Mouse (Mus musculus) bone marrow macrophage, adult 2 months (primary cell): ENCODE measurements around the gene Tubgcp6. TPM values are rescaled to one million over a fixed set of nuclear protein-coding genes. Genes with fewer than 3 reads are reported as not detected.

Experiments used
- H3K27ac ChIP-seq: 2 replicates; pipeline ENCODE4 v1.5.1; 2012; ENCODE audit warnings: low read depth, low read length; ENCODE audit not compliant: insufficient read depth
- H3K4me1 ChIP-seq: 2 replicates; pipeline ENCODE4 v1.6.1; 2012; ENCODE audit warnings: low read length; ENCODE audit not compliant: control insufficient read depth, insufficient read depth
- H3K4me3 ChIP-seq: 2 replicates; pipeline ENCODE4 v1.5.1; 2012; ENCODE audit warnings: mild to moderate bottlenecking, low read length, moderate library complexity; ENCODE audit not compliant: insufficient read depth
- CTCF ChIP-seq: IDR thresholded peaks from 2 replicates; pipeline ENCODE4 v1.5.1; 2012; ENCODE audit warnings: low read depth, mild to moderate bottlenecking, low read length, moderate library complexity
- POLR2A ChIP-seq: IDR thresholded peaks from 2 replicates; pipeline ENCODE4 v1.6.1; 2012; ENCODE audit warnings: mild to moderate bottlenecking, low read depth, low read length, borderline replicate concordance
- polyA plus RNA-seq: library from polyadenylated mRNA; stranded (reverse); fragments of >200 nt; gene quantifications from 2 replicates; pipeline ENCODE4 v1.2.4, GENCODE M21; 2012; ENCODE audit not compliant: missing spikeins, insufficient read depth, insufficient read length

Gene Tubgcp6
- polyA plus RNA-seq, 1 experiment, result 15.4 TPM

- Histone ChIP-seq H3K4me3 (no peak overlapping the region), H3K4me1 (peaks cover 8% of the 10 kb centered on the region), H3K27ac (no peak overlapping the region)
- TF ChIP-seq POLR2A (no peak), CTCF (no peak)
These were observed 29.4 kb upstream of the Tubgcp6 start for GRCm38 (mm10) chr15:89152312-89152711.

DNA sequence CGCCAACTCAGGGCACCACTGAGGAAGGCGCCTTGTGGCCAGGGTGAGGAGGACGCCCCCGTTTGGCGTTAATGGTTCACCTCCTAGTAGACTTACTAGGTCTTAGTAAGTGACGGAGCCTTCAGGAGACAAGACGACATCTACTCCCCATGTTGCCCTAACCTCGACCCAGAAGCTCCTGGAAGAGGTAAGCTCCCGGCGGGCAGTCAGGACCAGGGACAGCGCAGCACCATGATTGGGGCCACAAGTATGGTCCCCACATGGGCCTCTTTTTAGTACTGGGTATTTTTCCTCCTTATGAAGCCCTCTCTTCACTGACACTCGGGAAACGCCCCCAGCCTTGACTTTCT is 27.1 kb upstream of the Tubgcp6 start:
- H3K4me3 ChIP-seq, result peak overlapping the region; percentile 48
- no peak overlapping the region for H3K27ac ChIP-seq
- H3K4me1 ChIP-seq, result peaks cover 12% of the 10 kb centered on the region
- TF ChIP-seq POLR2A, result no peak
- TF ChIP-seq CTCF, result no peak

- Histone ChIP-seq H3K4me1 (peaks cover 12% of the 10 kb centered on the region), H3K27ac (no peak within 1 kb of the TSS)
- TF ChIP-seq POLR2A (no peak), CTCF (no peak)
These were observed 26.5 kb upstream of the Tubgcp6 start, which contains the start of gene Mapk11 for GRCm38 (mm10) chr15:89149271-89150040. Mapk11 (minus strand) TSS chr15:89149628.

GRCm38 (mm10) chr15:89148496-89149270 is 25.8 kb upstream of the Tubgcp6 start:
- H3K27ac ChIP-seq, result no peak overlapping the region
- H3K4me3 ChIP-seq, result peak overlapping the region; percentile 68
- peaks cover 12% of the 10 kb centered on the region for H3K4me1 ChIP-seq
- TF ChIP-seq POLR2A (no peak), CTCF (no peak)

More at GRCm38 (mm10) chr15:89149271-89150040, 26.5 kb upstream of the Tubgcp6 start, which contains the start of gene Mapk11:
- H3K4me3 ChIP-seq, result peak within 1 kb of the TSS; percentile 68

DNA sequence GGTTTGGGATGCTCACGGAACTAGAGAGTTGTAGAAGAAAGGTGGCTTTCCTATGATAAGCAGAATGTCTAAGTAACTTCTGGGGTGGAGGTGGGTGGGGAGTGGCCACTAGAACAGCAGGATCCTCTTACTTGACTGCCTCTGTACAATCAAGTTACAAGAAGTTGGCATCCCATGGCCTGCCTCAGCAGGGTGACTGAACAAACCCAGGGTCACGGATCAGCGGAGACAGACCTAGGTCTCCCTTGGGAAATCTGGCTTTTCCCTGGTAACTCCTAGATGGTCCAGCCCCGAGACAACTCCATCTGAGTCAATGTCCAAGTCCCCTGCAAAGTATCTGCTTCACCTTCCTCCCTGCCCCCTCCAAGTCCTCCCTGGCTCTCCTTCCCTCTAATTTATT is 25.0 kb upstream of the Tubgcp6 start:
- H3K4me3 ChIP-seq, result no peak overlapping the region
- peaks cover 12% of the 10 kb centered on the region for H3K4me1 ChIP-seq
- H3K27ac ChIP-seq, result no peak overlapping the region
- TF ChIP-seq CTCF (no peak), POLR2A (no peak)

- Histone ChIP-seq H3K27ac (no peak overlapping the region), H3K4me1 (peaks cover 12% of the 10 kb centered on the region), H3K4me3 (no peak overlapping the region)
- no peak for TF ChIP-seq CTCF
- no peak for TF ChIP-seq POLR2A
These were observed 24.5 kb upstream of the Tubgcp6 start for GRCm38 (mm10) chr15:89147456-89147855.

DNA sequence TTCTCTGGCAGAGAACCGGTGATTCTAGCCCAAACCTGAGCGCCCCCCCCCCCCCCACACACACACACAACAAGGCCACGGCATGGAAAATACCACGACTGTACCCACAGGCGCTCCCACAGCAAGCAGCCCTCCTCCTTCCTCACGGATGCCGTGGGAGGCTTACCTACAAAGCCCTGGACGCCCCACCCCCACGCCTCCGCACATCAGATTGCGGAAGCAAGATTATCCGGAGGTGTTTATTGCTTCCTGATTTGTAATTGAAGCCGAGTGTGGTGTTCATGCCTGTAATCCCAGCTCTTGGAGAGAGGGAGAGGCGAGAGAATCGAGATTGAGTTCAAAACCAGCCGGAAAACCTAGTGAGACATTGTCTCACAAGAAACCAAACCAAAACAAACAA is 24.1 kb upstream of the Tubgcp6 start:
- TF ChIP-seq CTCF (no peak), POLR2A (no peak)
- H3K4me1 ChIP-seq, result peaks cover 12% of the 10 kb centered on the region
- H3K4me3 ChIP-seq, result 0 out of 2 replicates have a peak overlapping the region, but pooled peaks have one; percentile 4
- H3K27ac ChIP-seq, result no peak overlapping the region

GRCm38 (mm10) chr15:89146537-89146936 is 23.6 kb upstream of the Tubgcp6 start:
- TF ChIP-seq CTCF (no peak), POLR2A (no peak)
- H3K4me1 ChIP-seq, result peaks cover 12% of the 10 kb centered on the region
- 0 out of 2 replicates have a peak overlapping the region, but pooled peaks have one; percentile 4 for H3K4me3 ChIP-seq
- no peak overlapping the region for H3K27ac ChIP-seq

DNA sequence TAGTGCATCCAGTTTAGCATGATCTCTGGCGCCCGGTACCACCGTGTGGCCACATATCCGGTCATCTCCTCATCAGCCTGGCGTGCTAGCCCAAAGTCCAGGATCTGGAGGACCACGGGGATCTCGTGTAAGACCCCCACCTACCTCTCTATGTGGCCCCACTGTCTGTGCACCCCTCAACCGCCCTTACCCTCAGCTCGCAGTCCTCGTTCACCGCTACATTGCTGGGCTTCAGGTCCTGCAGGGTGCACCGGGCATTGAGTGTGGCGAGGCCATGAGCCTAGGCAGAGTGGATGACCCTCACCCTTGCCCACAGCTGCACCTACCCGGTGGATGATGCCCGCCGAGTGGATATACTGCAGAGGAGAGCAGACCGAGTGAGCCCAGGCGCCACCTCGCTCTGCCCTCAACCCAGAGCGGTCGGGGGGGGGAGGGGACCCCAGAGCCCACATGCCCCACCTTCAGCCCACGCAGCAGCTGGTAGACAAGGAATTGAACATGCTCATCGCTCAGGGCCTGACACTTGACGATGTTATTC is 23.0 kb upstream of the Tubgcp6 start:
- TF ChIP-seq POLR2A (no peak), CTCF (no peak)
- H3K27ac ChIP-seq, result no peak overlapping the region
- peaks cover 12% of the 10 kb centered on the region for H3K4me1 ChIP-seq
- no peak overlapping the region for H3K4me3 ChIP-seq
